Mouse (Mus musculus): Measurements from ENCODE around the gene Rxra. TPM values are rescaled to one million over a fixed set of nuclear protein-coding genes. Genes with fewer than 3 reads are reported as not detected.

Gene Rxra
- polyA plus RNA-seq, 1 experiment, result 4.9 TPM

DNA sequence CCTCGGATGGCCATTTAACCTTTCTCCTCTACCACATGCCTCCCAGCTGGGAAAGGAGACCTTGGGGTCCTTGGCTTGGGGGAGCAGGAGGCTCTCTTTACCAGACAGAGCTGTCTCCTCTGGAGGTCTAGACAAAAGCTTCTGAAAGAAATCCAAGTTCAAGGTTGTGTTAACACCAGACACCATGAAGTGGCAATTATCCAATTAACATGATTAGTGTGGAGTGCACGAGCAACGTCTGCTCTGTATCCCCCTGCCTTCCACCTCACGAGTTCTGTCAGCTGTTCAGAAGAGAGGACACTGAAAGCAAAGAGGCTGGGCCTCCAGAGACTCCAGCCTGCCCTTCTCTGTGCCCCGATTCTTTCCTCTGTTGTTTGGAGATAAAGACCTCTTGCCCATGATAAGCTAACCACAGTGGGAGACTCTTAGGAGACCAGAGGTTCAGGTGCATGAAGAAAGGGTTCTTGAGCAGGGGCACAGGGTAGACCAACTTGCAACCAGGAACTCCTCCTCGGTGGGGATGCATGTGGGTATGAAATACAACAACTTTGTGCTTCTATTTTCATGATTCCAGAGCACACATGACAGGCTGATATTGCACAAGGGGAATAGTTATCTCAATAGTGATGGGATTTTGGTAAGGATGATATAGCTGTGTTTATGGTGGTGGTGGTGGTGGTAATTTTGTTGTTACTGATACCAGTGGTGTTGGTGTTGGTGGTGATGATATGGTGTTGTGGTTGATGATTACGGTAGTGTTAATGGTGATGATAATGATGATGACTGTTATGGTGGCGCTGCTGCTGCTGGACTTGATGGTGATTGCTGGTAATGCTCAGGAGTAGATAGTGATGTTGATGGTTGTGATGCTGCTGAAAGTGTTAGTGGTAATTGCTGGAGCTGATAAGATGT is 21.7 kb upstream of the Rxra start:
- TF ChIP-seq POLR2A (IDR thresholded peaks at IDR 0.05; ENCODE audit: borderline replicate concordance, control insufficient read depth, low read depth, low read length), result no peak
- no peak for TF ChIP-seq CTCF (IDR thresholded peaks at IDR 0.05; ENCODE audit: control insufficient read depth, insufficient read depth, low read length)
- H3K4me3 ChIP-seq (replicated peaks; ENCODE audit: control insufficient read depth, low read depth, low read length), result no peak overlapping the region
- H3K27ac ChIP-seq (ENCODE audit: control insufficient read depth, insufficient read depth, low read depth, low read length, poor library complexity), result no peak overlapping the region
- 53% methylated on average over 8 of the region's 8 CpGs for WGBS
- H3K4me1 ChIP-seq (ENCODE audit: control insufficient read depth, insufficient read depth, low read length), result no peaks in the 10 kb centered on the region

DNA sequence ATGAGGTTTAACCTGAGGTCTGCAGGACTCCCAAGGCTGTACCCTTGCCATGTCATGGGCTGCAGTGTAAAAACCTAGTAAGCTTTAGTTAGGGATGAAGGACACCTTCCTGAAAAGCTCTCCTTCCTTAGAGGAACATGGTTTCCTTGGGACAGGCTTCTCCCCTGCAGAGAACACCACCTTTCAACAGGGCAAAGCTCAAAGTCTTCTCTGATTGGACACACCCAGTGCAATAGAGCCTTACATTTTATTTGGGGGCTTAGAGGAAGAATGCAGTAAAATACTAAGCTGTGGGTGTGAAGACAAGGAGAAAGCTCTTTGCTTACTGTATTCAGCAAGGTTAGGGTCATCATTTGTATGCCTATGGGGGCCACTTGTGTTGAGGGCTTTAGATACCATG is 19.7 kb upstream of the Rxra start:
- Histone ChIP-seq H3K4me3 (replicated peaks; ENCODE audit: control insufficient read depth, low read depth, low read length) (no peak overlapping the region), H3K4me1 (ENCODE audit: control insufficient read depth, insufficient read depth, low read length) (no peaks in the 10 kb centered on the region), H3K27ac (ENCODE audit: control insufficient read depth, insufficient read depth, low read depth, low read length, poor library complexity) (no peak overlapping the region)
- TF ChIP-seq CTCF (IDR thresholded peaks at IDR 0.05; ENCODE audit: control insufficient read depth, insufficient read depth, low read length) (no peak), POLR2A (IDR thresholded peaks at IDR 0.05; ENCODE audit: borderline replicate concordance, control insufficient read depth, low read depth, low read length) (no peak)

DNA sequence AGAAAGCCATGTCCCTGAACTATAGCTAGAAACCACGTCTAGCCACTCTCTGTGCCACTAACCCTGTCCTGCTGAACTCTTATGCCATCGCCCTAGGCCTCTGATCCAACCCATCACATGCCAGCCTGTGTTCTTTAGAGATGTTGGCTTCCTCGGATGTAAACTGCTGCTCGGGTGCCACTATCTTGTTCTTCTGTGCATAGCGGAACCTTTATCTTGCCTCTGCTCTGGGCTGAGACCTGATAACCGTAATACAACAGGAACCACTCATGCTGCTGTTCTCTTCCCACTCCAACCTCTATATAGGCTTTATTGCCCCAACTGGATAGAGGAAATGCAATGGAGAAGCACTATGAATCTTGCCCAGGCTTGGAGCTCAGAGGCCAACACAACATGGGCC is 11.0 kb upstream of the Rxra start:
- no peak overlapping the region for H3K27ac ChIP-seq (ENCODE audit: control insufficient read depth, insufficient read depth, low read depth, low read length, poor library complexity)
- TF ChIP-seq CTCF (IDR thresholded peaks at IDR 0.05; ENCODE audit: control insufficient read depth, insufficient read depth, low read length), result no peak
- no peak for TF ChIP-seq POLR2A (IDR thresholded peaks at IDR 0.05; ENCODE audit: borderline replicate concordance, control insufficient read depth, low read depth, low read length)
- H3K4me3 ChIP-seq (replicated peaks; ENCODE audit: control insufficient read depth, low read depth, low read length), result no peak overlapping the region
- 54% methylated on average over 6 of the region's 6 CpGs for WGBS
- no peaks in the 10 kb centered on the region for H3K4me1 ChIP-seq (ENCODE audit: control insufficient read depth, insufficient read depth, low read length)

- WGBS, result 85% methylated on average over 4 of the region's 4 CpGs
- no peaks in the 10 kb centered on the region for H3K4me1 ChIP-seq (ENCODE audit: control insufficient read depth, insufficient read depth, low read length)
- TF ChIP-seq POLR2A (IDR thresholded peaks at IDR 0.05; ENCODE audit: borderline replicate concordance, control insufficient read depth, low read depth, low read length), result no peak
- TF ChIP-seq CTCF (IDR thresholded peaks at IDR 0.05; ENCODE audit: control insufficient read depth, insufficient read depth, low read length), result no peak
- H3K27ac ChIP-seq (ENCODE audit: control insufficient read depth, insufficient read depth, low read depth, low read length, poor library complexity), result no peak overlapping the region
- H3K4me3 ChIP-seq (replicated peaks; ENCODE audit: control insufficient read depth, low read depth, low read length), result no peak overlapping the region
These were observed 9.5 kb upstream of the Rxra start for GRCm38 (mm10) chr2:27666719-27667118.

DNA sequence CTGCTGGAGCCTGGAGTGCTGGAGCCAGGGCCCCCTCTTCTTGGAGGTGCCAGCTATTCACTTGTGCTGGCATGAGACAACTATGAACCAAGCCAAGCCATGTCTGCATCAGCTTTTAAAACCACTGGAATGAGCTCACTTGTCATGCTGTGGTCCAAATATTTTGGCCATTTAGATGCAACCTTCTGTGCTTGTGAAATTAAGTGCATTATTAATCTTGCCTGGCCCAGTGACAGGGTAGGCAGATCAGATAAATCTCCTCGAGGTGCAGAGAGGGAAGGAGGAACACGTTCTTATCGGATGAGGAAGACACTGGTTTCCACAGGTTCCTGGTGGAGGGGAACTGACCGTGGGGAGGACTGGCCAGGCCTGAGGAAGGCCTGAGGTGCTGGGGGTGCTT is 8.6 kb upstream of the Rxra start:
- 10% methylated on average over 4 of the region's 4 CpGs for WGBS

DNA sequence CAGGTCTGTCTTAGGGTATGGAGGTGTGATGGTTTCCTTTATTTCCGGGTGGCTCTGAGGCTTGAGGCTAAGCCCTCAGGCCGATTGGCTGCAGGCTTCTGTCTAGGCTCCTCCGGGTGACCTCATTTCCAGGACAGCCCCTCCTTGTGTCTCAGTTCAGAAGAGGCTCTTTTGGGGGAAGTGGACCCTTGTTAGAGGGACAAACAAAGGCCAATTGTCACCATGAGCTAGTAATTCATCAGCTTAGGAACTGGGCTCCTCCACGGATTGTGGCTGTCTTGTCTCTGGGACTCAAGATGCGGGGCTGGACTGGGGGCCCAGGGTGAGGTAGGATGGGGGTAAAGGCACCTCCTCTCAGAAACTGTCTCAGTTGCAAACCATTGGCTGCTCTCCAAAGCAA is 5.5 kb upstream of the Rxra start:
- Histone ChIP-seq H3K4me3 (replicated peaks; ENCODE audit: control insufficient read depth, low read depth, low read length) (no peak overlapping the region), H3K27ac (ENCODE audit: control insufficient read depth, insufficient read depth, low read depth, low read length, poor library complexity) (no peak overlapping the region), H3K4me1 (ENCODE audit: control insufficient read depth, insufficient read depth, low read length) (no peaks in the 10 kb centered on the region)
- 62% methylated on average over 5 of the region's 5 CpGs for WGBS
- TF ChIP-seq POLR2A (IDR thresholded peaks at IDR 0.05; ENCODE audit: borderline replicate concordance, control insufficient read depth, low read depth, low read length), result no peak
- TF ChIP-seq CTCF (IDR thresholded peaks at IDR 0.05; ENCODE audit: control insufficient read depth, insufficient read depth, low read length), result no peak

More for the DNA sequence above, 8.6 kb upstream of the Rxra start:
- no peak overlapping the region for H3K4me3 ChIP-seq (replicated peaks; ENCODE audit: control insufficient read depth, low read depth, low read length)
- TF ChIP-seq POLR2A (IDR thresholded peaks at IDR 0.05; ENCODE audit: borderline replicate concordance, control insufficient read depth, low read depth, low read length), result no peak
- TF ChIP-seq CTCF (IDR thresholded peaks at IDR 0.05; ENCODE audit: control insufficient read depth, insufficient read depth, low read length), result no peak
- no peaks in the 10 kb centered on the region for H3K4me1 ChIP-seq (ENCODE audit: control insufficient read depth, insufficient read depth, low read length)
- no peak overlapping the region for H3K27ac ChIP-seq (ENCODE audit: control insufficient read depth, insufficient read depth, low read depth, low read length, poor library complexity)

- TF ChIP-seq POLR2A (IDR thresholded peaks at IDR 0.05; ENCODE audit: borderline replicate concordance, control insufficient read depth, low read depth, low read length), result no peak
- TF ChIP-seq CTCF (IDR thresholded peaks at IDR 0.05; ENCODE audit: control insufficient read depth, insufficient read depth, low read length), result no peak
- Histone ChIP-seq H3K4me3 (replicated peaks; ENCODE audit: control insufficient read depth, low read depth, low read length) (no peak overlapping the region), H3K27ac (ENCODE audit: control insufficient read depth, insufficient read depth, low read depth, low read length, poor library complexity) (no peak overlapping the region), H3K4me1 (ENCODE audit: control insufficient read depth, insufficient read depth, low read length) (no peaks in the 10 kb centered on the region)
- 33% methylated on average over 3 of the region's 3 CpGs for WGBS
These were observed 4.6 kb upstream of the Rxra start for GRCm38 (mm10) chr2:27671633-27672091.

GRCm38 (mm10) chr2:27676478-27677325 is 462 bp downstream of the Rxra start:
- Histone ChIP-seq H3K4me3 (replicated peaks; ENCODE audit: control insufficient read depth, low read depth, low read length) (peak overlapping the region; percentile 46), H3K27ac (ENCODE audit: control insufficient read depth, insufficient read depth, low read depth, low read length, poor library complexity) (peak overlapping the region; percentile 7; the same call in 1 of the 2 replicates), H3K4me1 (ENCODE audit: control insufficient read depth, insufficient read depth, low read length) (no peaks in the 10 kb centered on the region)
- 15% methylated on average over 72 of the region's 106 CpGs for WGBS
- no peak for TF ChIP-seq CTCF (IDR thresholded peaks at IDR 0.05; ENCODE audit: control insufficient read depth, insufficient read depth, low read length)
- TF ChIP-seq POLR2A (IDR thresholded peaks at IDR 0.05; ENCODE audit: borderline replicate concordance, control insufficient read depth, low read depth, low read length), result no peak

Data from bone marrow, adult 2 months (tissue).